Mouse (Mus musculus) heart, postnatal 4 days (tissue): ENCODE measurements around the gene Il12rb1. TPM values are rescaled to one million over a fixed set of nuclear protein-coding genes. Genes with fewer than 3 reads are reported as not detected.

Source experiments
- DNase-seq: peaks from one replicate; pipeline ENCODE4 v3.0.0; 2021
- total RNA-seq, 2 experiments: library from RNA; stranded (reverse); gene quantifications; 2 replicates each; pipeline ENCODE4 v1.2.3; 2021

Gene Il12rb1
- total RNA-seq = under 1 TPM in 1 of 2 experiments, not detected in 1; 0.12 TPM

- DNase-seq = no peak
Observed at GRCm38 (mm10) chr8:70808239-70808638, at the start of gene Il12rb1. Gene Il12rb1, plus strand, starts transcription at chr8:70808449.

DNA sequence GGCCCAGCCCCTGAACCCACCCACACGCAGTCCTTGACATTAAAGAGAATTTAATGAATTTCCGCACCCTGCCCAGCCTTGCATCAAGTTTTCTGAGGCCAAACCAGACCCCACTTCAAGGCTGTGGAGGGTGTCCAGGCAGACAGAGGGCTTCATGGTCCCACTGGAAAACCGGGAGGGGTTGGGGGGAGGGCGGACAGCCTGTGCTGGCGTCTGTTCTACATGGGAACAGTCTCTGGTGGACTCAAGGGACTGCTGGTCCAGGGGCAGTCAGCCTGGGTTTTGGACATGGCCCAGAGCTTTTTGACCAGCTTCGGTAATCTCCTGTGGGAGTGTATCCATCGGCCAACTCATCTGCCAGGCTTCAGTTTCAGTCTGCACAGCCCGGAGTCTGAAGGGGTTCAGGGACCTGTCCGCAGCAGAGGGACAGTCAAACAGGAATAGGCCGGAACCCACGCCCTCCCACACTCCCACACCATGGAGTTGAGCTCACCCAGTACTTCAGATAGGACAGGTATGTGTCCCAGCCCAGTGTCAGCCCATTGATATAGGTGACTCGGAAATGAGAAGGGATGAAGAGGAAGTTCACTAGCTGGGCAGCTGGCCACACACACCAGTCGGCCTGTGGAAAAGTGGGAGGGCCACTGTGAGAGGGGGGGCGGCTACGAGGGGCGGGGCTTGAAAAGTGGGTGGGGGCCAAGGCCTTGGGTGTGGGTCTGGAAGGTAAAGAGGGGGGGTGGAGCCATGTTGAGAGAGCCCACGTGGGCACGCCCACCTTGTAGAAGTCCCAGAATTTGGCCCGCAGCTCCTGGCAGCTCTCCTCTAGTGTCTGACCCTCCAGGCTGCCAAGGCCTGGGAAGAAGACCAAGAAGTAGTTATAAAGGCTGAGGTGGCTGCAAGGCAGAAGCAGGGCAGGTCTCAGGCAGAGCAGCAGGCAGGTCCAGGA, 49.4 kb upstream of the Il12rb1 start:
- DNase-seq = no peak

DNA sequence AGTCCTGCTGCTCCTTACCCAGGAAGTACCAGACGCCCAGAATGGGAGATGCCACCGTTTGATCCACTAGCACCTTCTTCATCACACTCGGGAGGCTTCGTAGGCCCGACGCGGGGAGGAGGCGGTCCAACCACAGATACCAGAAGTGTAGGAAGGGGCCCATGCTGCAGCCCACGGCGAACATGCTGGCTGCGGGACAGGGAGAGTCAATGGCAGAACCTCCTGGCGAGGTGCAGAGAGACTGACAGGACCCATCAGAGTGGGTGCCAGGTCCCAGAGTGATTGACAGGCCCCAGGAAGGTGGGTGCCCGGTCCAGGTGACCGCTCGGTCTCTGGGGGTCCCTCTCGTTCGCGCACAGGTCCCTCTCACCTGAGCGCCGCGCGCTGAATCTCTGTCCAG, 47.9 kb upstream of the Il12rb1 start:
- DNase-seq = no peak

DNA sequence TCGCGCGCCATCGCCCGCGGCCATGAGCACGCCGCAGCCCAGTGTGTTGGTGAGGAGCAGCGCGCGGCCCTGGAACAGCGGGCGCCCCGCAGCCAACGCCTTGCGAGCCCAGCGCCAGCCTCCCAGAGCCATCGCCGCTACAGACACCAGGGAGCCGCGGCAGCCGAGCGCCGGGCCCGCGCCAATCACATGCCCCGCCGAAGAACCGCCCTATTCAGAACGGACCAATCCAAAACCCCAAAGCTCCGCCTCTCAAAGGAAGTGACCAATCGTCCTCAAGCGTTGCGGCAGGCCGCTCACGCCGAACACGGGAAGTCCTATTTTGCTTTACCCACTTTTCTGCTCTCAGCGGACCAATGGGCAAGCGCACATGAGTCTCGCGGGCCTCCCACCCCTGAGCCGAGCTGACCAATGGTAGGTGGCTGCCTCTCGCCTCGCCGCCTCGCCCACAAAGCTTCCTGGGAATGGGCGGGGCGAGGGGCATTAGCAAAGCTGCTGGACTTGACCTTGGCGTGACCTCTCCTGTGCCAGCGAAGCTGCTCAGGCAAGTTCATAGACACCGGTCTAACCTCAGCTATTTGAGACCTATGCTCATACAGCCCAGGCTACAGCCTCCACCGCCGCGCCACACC, 47.4 kb upstream of the Il12rb1 start, which contains the start of gene Mpv17l2:
TSS of gene Mpv17l2 (minus strand) at position 172 of the 632 bp plus-strand sequence.
- peak; percentile 96 for DNase-seq

- DNase-seq = no peak
Observed at GRCm38 (mm10) chr8:70762118-70762517, 46.1 kb upstream of the Il12rb1 start.

GRCm38 (mm10) chr8:70763354-70763753, 44.9 kb upstream of the Il12rb1 start:
- peak; percentile 64 for DNase-seq

DNA sequence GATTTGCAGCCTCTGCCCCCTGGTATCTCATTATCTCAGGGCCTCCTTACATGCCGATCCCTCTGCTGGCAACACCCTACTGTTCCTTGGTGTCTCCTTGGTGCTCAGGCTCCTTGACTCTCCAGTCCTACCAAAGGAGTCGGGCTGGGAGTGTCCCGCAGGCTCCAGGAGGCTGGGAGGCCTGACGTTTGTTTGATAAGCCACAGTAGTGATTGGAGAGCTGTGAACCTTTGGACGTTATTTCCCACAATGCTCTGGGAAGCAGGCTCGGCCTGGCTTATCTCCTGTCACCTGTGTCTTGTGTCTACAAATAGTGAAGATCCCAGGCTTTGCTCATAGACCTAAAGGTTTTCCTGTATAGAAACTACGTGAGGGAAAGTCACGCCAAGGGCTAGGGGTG, 44.2 kb upstream of the Il12rb1 start:
- no peak for DNase-seq

DNA sequence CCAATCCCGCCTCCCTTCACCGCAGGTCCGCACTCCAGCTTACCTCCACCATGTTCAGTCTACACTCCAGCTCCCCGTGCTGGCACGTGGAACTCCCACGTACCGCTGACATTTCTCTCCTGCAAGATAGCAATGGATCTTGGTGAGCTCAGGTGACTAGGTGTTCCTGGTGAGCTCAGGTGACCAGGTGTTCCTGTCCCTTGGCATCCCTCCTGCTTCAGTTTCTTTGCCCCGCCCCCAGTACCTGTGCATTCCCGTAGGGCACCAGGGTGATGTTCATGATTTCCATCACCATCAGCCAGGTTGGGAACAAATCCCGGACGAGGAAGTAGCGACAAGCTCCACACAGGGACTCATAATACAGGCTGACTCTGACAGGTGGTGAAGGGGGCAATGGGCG, 43.6 kb upstream of the Il12rb1 start:
- DNase-seq = no peak

GRCm38 (mm10) chr8:70765329-70765728, 42.9 kb upstream of the Il12rb1 start:
- DNase-seq = no peak

DNA sequence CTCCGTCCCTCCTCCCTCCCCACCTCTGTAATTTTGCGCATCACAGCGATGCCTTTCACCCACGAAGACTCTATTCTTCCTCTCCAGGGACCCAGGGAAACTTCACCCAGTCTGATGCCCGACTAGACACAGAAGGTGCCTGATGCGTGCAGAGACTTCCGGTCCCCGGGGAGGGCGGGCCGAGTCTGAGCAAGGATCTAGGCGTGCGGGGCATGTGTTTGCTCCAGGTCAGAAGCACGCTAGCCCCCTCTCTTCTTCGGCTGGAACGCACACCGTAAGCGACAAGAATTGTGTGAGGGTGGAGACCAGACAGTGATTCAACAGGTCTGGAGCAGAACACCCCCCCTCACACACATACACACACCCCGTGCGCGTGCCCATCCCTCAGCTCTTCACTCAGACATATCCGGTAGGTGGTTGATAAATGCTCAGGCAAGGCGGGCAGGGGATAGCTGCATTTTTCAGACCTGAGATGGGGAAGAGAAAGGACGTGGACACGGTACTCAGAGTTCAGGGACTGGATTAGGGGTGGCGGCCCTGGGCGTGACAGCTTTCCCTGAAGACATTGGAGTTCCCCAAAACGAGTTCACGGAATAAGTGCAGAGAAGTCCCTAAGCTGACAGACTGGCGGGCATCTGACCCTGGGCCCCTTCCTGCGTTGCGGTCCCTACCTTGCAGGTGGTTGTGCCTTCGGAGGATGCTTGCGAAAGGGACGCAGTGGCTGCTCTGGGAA, 42.2 kb upstream of the Il12rb1 start:
- peak; percentile 47 for DNase-seq

GRCm38 (mm10) chr8:70766571-70767440, 41.4 kb upstream of the Il12rb1 start:
- peak; percentile 54 for DNase-seq

DNA sequence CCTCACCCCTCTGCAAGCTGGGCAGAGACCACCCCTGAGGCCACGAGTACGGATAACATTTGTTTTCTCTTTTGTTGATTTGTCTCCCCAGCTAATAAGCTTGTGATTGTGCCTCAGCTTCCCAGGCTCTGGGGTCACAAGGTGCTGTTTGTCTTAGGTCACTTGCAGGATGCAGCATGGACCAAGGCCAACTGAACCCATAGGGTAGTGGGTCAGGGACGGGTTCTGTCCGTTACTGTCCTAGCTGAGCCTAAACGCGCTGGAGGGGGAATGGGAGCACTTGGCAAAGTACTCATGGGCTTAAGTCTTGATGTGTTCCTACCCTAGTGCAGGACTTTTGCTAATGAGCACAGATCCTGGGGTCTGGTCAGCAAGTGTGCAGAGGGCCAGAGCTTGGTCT, 40.7 kb upstream of the Il12rb1 start:
- DNase-seq = no peak

GRCm38 (mm10) chr8:70768231-70768776, 39.9 kb upstream of the Il12rb1 start:
- DNase-seq = no peak

DNA sequence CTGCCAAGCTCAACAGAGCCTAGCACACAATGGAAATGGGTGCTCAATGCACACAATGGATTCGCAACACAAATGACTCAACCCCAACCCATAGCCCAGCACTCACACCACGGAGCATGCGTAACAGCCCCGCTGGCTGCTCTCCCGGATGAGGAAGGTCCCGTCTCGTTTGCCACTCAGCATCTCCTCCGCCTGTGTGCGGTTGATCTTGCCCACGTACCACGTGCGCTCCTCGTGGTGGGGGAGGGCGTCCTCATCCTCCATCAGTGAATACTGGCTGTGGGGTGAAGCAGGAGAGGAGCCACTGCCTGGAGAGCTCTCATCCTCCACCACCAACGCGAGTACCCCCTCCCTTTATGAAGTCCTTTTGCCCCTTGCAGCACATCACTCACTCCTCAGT, 39.3 kb upstream of the Il12rb1 start:
- no peak for DNase-seq

- peak; percentile 97 for DNase-seq
Observed at GRCm38 (mm10) chr8:70769359-70769758, 38.9 kb upstream of the Il12rb1 start.

- no peak for DNase-seq
Observed at GRCm38 (mm10) chr8:70769858-70770257, 38.4 kb upstream of the Il12rb1 start.

DNA sequence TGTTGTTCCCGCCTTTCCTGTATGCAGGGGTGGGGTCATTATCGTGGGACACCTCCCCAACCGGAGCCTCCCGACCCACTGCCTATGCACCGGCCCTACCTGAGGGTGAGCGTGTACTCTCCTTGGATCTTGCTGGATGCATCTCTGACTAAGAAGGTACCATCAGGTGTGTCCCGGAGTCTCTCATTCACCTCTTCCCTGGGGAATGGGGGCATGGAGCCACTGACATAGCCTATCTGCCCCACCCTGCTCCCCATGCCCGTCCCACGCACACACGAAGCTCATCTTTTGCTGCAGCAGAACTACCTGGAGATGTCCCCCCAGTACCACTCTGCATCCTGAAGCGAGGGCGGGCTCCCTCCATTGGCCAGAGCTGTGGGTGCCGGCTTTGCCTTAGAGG, 37.5 kb upstream of the Il12rb1 start:
- DNase-seq = no peak

DNA sequence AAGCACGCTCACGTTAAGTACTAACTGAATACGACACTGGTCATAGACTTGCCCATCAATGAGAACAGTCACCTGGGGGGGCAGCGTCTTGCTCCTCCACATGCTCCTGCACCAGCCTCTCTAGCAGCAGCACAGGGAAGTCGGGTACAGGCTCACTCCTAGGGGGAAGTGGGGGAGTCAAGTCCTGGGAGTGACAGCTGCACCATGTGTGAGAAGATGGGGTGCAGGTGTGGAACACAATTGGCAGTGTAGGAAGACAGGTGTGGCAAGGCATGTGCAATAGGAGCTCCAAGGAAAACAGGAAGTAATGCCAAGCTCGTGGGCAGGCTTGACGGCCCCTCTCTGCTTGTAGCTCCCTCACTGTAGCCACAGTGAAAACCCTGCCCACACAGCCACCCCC, 37.0 kb upstream of the Il12rb1 start:
- DNase-seq = no peak

- DNase-seq = no peak
Observed at GRCm38 (mm10) chr8:70772075-70772474, 36.2 kb upstream of the Il12rb1 start.

DNA sequence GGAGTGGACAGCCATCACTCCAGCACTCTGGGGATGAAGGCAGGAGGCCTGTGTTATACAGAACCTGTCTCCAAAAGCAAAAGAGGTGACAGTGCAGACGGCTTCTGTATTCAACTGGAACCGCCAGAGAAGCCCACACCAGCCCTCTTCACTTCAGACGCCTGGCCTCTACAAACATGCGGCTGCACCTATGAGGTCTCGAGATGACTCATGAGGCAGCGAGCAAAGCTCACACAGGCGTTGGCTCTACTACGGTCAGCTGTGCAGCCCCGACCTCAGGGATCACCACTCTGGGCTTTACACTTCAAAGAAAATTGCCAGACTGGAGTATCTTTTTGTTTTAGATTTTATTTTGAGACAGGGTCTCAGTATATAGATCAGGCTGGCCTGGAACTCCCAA, 35.4 kb upstream of the Il12rb1 start:
- no peak for DNase-seq

DNA sequence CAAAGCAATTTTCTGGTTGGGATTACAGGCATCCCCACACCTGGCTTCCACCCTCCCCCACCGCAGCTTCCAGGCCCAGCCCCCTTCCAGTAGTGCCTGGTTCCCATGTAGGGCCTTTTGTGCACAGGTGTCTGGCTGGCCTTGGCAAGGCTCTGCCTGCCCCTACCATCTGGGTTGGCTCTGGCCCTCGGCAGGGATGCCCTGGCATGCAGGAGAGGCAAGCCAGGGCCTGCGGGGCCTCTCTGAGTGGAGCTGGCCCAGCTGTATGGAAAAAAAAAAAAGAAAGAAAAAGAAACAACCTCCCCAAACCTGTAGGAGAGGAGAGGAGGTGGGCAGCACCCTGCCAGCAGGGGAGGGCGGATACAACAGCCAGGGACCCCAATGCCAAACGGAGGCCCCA, 34.8 kb upstream of the Il12rb1 start:
- no peak for DNase-seq

DNA sequence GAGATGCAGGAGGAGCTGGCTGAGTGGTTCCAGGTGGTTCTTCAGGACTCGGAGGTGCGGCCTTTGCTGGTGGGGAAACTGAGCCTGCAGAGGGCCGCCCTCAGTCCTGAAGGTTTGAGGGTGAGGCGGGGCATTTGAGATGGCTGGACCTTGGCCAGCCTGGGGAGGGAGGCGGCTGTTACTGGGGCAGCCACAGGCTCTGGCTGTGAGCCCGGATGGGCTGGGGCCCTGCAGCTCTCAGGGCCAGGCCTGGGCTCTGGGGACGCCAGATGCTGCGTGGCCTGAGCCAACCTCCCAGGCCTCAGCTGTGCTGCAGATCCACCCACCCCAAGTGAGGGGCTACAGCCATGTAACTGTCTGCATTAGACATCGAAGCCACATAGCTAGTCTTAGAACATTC, 34.4 kb upstream of the Il12rb1 start:
- DNase-seq = peak; percentile 89
